8 mouse cellular contexts compared by ENCODE assay signal in genomic region chr3:35973551-35973950, GRCm38 (mm10). TPM values are rescaled to one million over a fixed set of nuclear protein-coding genes. Genes with fewer than 3 reads are reported as not detected.
A peak's percentile ranks its signal among the peaks of the same experiment; 100 is the strongest.
DNase-seq lines count a peak whose midpoint lies in the region; ATAC-seq and TF ChIP-seq lines count a peak whose summit lies in the region.
"Had no signal": no experiment of that assay in that cellular context is flagged by ENCODE, and none has a peak within 500 bp of the region (broad histone marks: within the 10 kb centered on the region; RNA-seq: fewer than 3 reads in every experiment).

No protein-coding gene starts in this region.

- H3K9me3 ChIP-seq in kidney, embryonic 15.5 days (replicated peaks) = no peaks in the 10 kb centered on the region
- no peaks in the 10 kb centered on the region for H3K9me3 ChIP-seq in CH12.LX (replicated peaks; ENCODE audit: low read length)
- H3K9me3 ChIP-seq: neural tube, embryonic 13.5 days had no signal

- POLR2A ChIA-PET in Patski (lab: Charles Lee) = no interaction called here

- 58% methylated on average over 7 of the region's 7 CpGs for WGBS in kidney, adult 2 months
- 80% methylated on average over 7 of the region's 7 CpGs for WGBS in kidney, embryonic 15.5 days
- WGBS in thymus, adult 2 months = 69% methylated on average over 7 of the region's 7 CpGs

- H3K36me3 ChIP-seq in kidney, adult 2 months (ENCODE audit: control insufficient read depth, insufficient read depth, low read length) = peaks cover 2% of the 10 kb centered on the region; the same call in 1 of the 2 replicates
- H3K36me3 ChIP-seq in kidney, embryonic 15.5 days = peaks cover 74% of the 10 kb centered on the region
- H3K36me3 ChIP-seq in CH12.LX (replicated peaks in 1 of 2; ENCODE audit: control insufficient read depth in 1 of 2, insufficient read depth in 1 of 2, low read length in 1 of 2) = peaks cover 41 to 82% of the 10 kb centered on the region in 2 experiments
- peaks cover 10% of the 10 kb centered on the region; the same call in 1 of the 2 replicates for H3K36me3 ChIP-seq in thymus, adult 2 months (ENCODE audit: control insufficient read depth, insufficient read depth, low read length)

- H3K9ac ChIP-seq in kidney, embryonic 15.5 days = no peak overlapping the region
- H3K9ac ChIP-seq in CH12.LX (ENCODE audit: insufficient read depth, low read depth) = no peak overlapping the region
- H3K9ac ChIP-seq: neural tube, embryonic 13.5 days had no signal

- peak; percentile 79 for TF ChIP-seq RAD21 in CH12.LX (IDR thresholded peaks at IDR 0.05; ENCODE audit: low read depth, low read length)

- H3K79me2 ChIP-seq in CH12.LX (replicated peaks; ENCODE audit: control insufficient read depth, extremely low read depth, insufficient read depth, poor library complexity, severe bottlenecking) = no peaks in the 10 kb centered on the region

- no peak overlapping the region for H3K4me2 ChIP-seq in kidney, embryonic 15.5 days
- no peak overlapping the region for H3K4me2 ChIP-seq in CH12.LX (ENCODE audit: insufficient read depth, low read depth, poor library complexity, severe bottlenecking)
- H3K4me2 ChIP-seq: neural tube, embryonic 13.5 days had no signal

- H3K27me3 ChIP-seq in kidney, adult 2 months (replicated peaks; ENCODE audit: control insufficient read depth, insufficient read depth, low read length) = no peaks in the 10 kb centered on the region
- H3K27me3 ChIP-seq in kidney, embryonic 15.5 days = no peaks in the 10 kb centered on the region
- H3K27me3 ChIP-seq in CH12.LX (replicated peaks) = no peaks in the 10 kb centered on the region
- no peaks in the 10 kb centered on the region for H3K27me3 ChIP-seq in Patski
- no peaks in the 10 kb centered on the region for H3K27me3 ChIP-seq in thymus, adult 2 months (ENCODE audit: control insufficient read depth, insufficient read depth, low read length)
- H3K27me3 ChIP-seq: neural tube, embryonic 13.5 days had no signal

- ATAC-seq in kidney, embryonic 15.5 days (replicated peaks; ENCODE audit: low FRiP score) = no peak
- ATAC-seq in Patski = peak; percentile 90

- H3K4me3 ChIP-seq in kidney, adult 2 months (ENCODE audit: insufficient read depth, low read depth, low read length) = no peak overlapping the region
- H3K4me3 ChIP-seq in kidney, embryonic 15.5 days (replicated peaks) = no peak overlapping the region
- no peak overlapping the region for H3K4me3 ChIP-seq in CH12.LX (replicated peaks in 1 of 3; ENCODE audit: low read depth in 2 of 3, low read length in 2 of 3, poor library complexity in 1 of 3)
- no peak overlapping the region for H3K4me3 ChIP-seq in thymus, adult 2 months (ENCODE audit: control insufficient read depth, insufficient read depth, low read length)
- H3K4me3 ChIP-seq: neural tube, embryonic 13.5 days had no signal

- no peak overlapping the region for H3K27ac ChIP-seq in kidney, adult 2 months (ENCODE audit: insufficient read depth, low read depth, low read length)
- no peak overlapping the region for H3K27ac ChIP-seq in kidney, embryonic 15.5 days
- no peak overlapping the region for H3K27ac ChIP-seq in CH12.LX (ENCODE audit: insufficient read depth, low read depth)
- H3K27ac ChIP-seq in thymus, adult 2 months (ENCODE audit: control insufficient read depth, insufficient read depth, low read length) = no peak overlapping the region
- H3K27ac ChIP-seq: neural tube, embryonic 13.5 days had no signal

- CTCF ChIA-PET in Patski (lab: Charles Lee) = interaction anchor here (1.1 to 1.6 kb wide), 5 partner anchors 11 to 284 kb away, joined by 3 to 6 read pairs (median 4); no protein-coding TSS in a partner anchor

- DNase-seq in kidney, adult 2 months = peak; percentile 54
- DNase-seq in CH12.LX (ENCODE audit: extremely low read depth) (peak; percentile 68), Patski (ENCODE audit: low read depth, low spot score) (peak; percentile 12)
- DNase-seq in fibroblast of lung, adult 2 months (ENCODE audit: low read depth) = peak; percentile 4
- DNase-seq in lung, adult 18-20 months = peak; percentile 24 to 31
- DNase-seq in thymus, adult 2 months = peak; percentile 57

- TF ChIP-seq EP300 in CH12.LX (IDR thresholded peaks at IDR 0.05; ENCODE audit: low read length) = no peak

- dilution Hi-C loops in CH12.LX (cut with MboI; ENCODE audit: extremely low pct_ligation_motif_present, extremely low pct_unique_long_range_greater_than_20kb, low sequenced_read_pairs) = no loop called here

- no peaks in the 10 kb centered on the region; the same call in 1 of the 2 replicates for H3K4me1 ChIP-seq in kidney, adult 2 months (ENCODE audit: control insufficient read depth, insufficient read depth, low read length)
- no peaks in the 10 kb centered on the region for H3K4me1 ChIP-seq in kidney, embryonic 15.5 days
- H3K4me1 ChIP-seq in CH12.LX (ENCODE audit: control insufficient read depth in 1 of 2, insufficient read depth in 2 of 2) = peaks cover 0 to 11% of the 10 kb centered on the region in 2 experiments; a peak in 2 of 4 replicates
- H3K4me1 ChIP-seq in thymus, adult 2 months (replicated peaks; ENCODE audit: control insufficient read depth, insufficient read depth, low read length) = no peaks in the 10 kb centered on the region
- H3K4me1 ChIP-seq: neural tube, embryonic 13.5 days had no signal

- TF ChIP-seq CTCF in kidney, adult 2 months (conservative IDR thresholded peaks at IDR 0.05; ENCODE audit: insufficient read depth, insufficient read length, low read depth, low read length) = peak; percentile 75
- TF ChIP-seq CTCF in CH12.LX (conservative IDR thresholded peaks at IDR 0.05 in 1 of 2, IDR thresholded peaks at IDR 0.05 in 1 of 2; ENCODE audit: low read depth in 2 of 2, low read length in 2 of 2) (peak; percentile 58 to 85), Patski (IDR thresholded peaks at IDR 0.05) (peak; percentile 89)
- TF ChIP-seq CTCF in thymus, adult 2 months (IDR thresholded peaks at IDR 0.05; ENCODE audit: borderline replicate concordance, control insufficient read depth, extremely low read depth, insufficient read depth, low read length, poor library complexity) = no peak

- no peak for TF ChIP-seq POLR2A in kidney, adult 2 months (IDR thresholded peaks at IDR 0.05; ENCODE audit: low read depth, low read length)
- TF ChIP-seq POLR2A in CH12.LX (IDR thresholded peaks at IDR 0.05; ENCODE audit: low read depth, low read length) = no peak
- no peak for TF ChIP-seq POLR2A in thymus, adult 2 months (IDR thresholded peaks at IDR 0.05; ENCODE audit: control insufficient read depth, extremely low read depth, insufficient read depth, low read length, poor library complexity)

- in situ Hi-C loops in CH12.LX (cut with MboI; ENCODE audit: low pct_ligation_motif_present, low pct_unique_long_range_greater_than_20kb, low sequenced_read_pairs) (loop anchor here (10.0 kb wide), 1 partner anchor 161 kb away; no protein-coding TSS in a partner anchor), Patski (cut with MboI; ENCODE audit: low pct_unique_long_range_greater_than_20kb) (loop anchor here (5.0 kb wide), 1 partner anchor 164 kb away; no protein-coding TSS in a partner anchor)

TF ChIP-seq in CH12.LX, 34 proteins besides CTCF, POLR2A, EP300 and RAD21:
- TF ChIP-seq MAFK (IDR thresholded peaks at IDR 0.05; ENCODE audit: insufficient replicate concordance, low read length) = peak; percentile 22; the same call in 1 of the 2 replicates
- TF ChIP-seq ZKSCAN1 (IDR thresholded peaks at IDR 0.05; ENCODE audit: borderline replicate concordance, low read depth, low read length) = no peak
- no peak for TF ChIP-seq MXI1 (IDR thresholded peaks at IDR 0.05; ENCODE audit: low read depth, low read length)
- no peak for TF ChIP-seq MEF2A (IDR thresholded peaks at IDR 0.05; ENCODE audit: borderline replicate concordance, low read depth, low read length)
- TF ChIP-seq KAT2A (IDR thresholded peaks at IDR 0.05; ENCODE audit: insufficient replicate concordance, low read length) = no peak
- no peak for TF ChIP-seq NRF1 (IDR thresholded peaks at IDR 0.05; ENCODE audit: low read depth, low read length)
- peak; percentile 90 for TF ChIP-seq SMC3 (IDR thresholded peaks at IDR 0.05; ENCODE audit: low read depth, low read length)

RNA-seq across cellular contexts. Expression of gene Mccc1, which starts 26.9 kb away (rescaled TPM):
- polyA plus RNA-seq in kidney, adult 2 months (2012; rRNA removed) = 73.3 and 73.7 TPM in 2 replicates
- polyA plus RNA-seq in kidney, embryonic 15.5 days (2015; fragmentation: Nextera tagmentation; extraction: Ambion mirVana) = 50.4 and 56.8 TPM in 2 replicates
- 12.8 and 13.4 TPM in 2 replicates for total RNA-seq in CH12.LX (2012; rRNA removed)
- total RNA-seq in CH12.LX (2014; rRNA removed) = 9.5 and 10.0 TPM in 2 replicates
- polyA plus RNA-seq in CH12.LX (2012; ENCODE audit: insufficient read length, low read depth) = 30.0 and 37.9 TPM in 2 replicates
- polyA plus RNA-seq in Patski (2021) = 68.5 TPM
- polyA plus RNA-seq in thymus, adult 2 months (2012; rRNA removed) = 17.3 and 20.5 TPM in 2 replicates

RNA-seq across cellular contexts. Expression of gene Dcun1d1, which starts 36.3 kb away (rescaled TPM):
- polyA plus RNA-seq in kidney, adult 2 months (2012; rRNA removed) = 8.2 and 11.9 TPM in 2 replicates
- polyA plus RNA-seq in kidney, embryonic 15.5 days (2015; fragmentation: Nextera tagmentation; extraction: Ambion mirVana) = 93.1 and 95.5 TPM in 2 replicates
- total RNA-seq in CH12.LX (2012; rRNA removed) (32.6 and 38.9 TPM in 2 replicates), CH12.LX (2014; rRNA removed) (72.4 and 86.0 TPM in 2 replicates)
- polyA plus RNA-seq in CH12.LX (2012; ENCODE audit: insufficient read length, low read depth) (42.3 and 55.2 TPM in 2 replicates), Patski (2021) (72.5 TPM)
- 5.0 and 6.2 TPM in 2 replicates for polyA plus RNA-seq in thymus, adult 2 months (2012; rRNA removed)

Comparison
In these comparisons a context has a peak if more than half of its experiments do, and no peak if none do; other contexts are left out.
1. DNase-seq: peak in every context shown above with its lines; median percentile 68 in CH12.LX; 57 in thymus, adult 2 months; 54 in kidney, adult 2 months; 28 in lung, adult 18-20 months; 12 in Patski; 4 in fibroblast of lung, adult 2 months.